Mouse (Mus musculus) liver, embryonic 11.5 days (tissue): Measurements from ENCODE around the gene Rab11fip5. TPM values are rescaled to one million over a fixed set of nuclear protein-coding genes. Genes with fewer than 3 reads are reported as not detected.

Experiments used
- ATAC-seq: fragments of 200-750 bp; cut with Nextera tagmentation; replicated peaks from 2 replicates; pipeline ENCODE4 v1.8.0; 2017; ENCODE audit warnings: moderate number of reproducible peaks, mild to moderate bottlenecking, moderate TSS enrichment, moderate library complexity; ENCODE audit not compliant: low FRiP score
- DNase-seq: peaks from one replicate; pipeline ENCODE4 v3.0.0-alpha.2; 2017; ENCODE audit warnings: low spot score
- H3K27ac ChIP-seq: fragments of 300-500 bp; sonication (generic); 2 replicates; pipeline ENCODE4 v1.5.1; 2014; ENCODE audit warnings: mild to moderate bottlenecking, low read depth, low read length, control low read depth
- H3K27me3 ChIP-seq: fragments of 300-500 bp; sonication (generic); replicated peaks from 2 replicates; pipeline ENCODE4 v1.6.1; 2014; ENCODE audit warnings: low read length, mixed read lengths; ENCODE audit not compliant: control insufficient read depth, insufficient read depth
- H3K36me3 ChIP-seq: fragments of 300-500 bp; sonication (generic); 2 replicates; pipeline ENCODE4 v1.6.1; 2014; ENCODE audit warnings: mild to moderate bottlenecking, low read length, moderate library complexity, mixed read lengths; ENCODE audit not compliant: control insufficient read depth, insufficient read depth
- H3K4me1 ChIP-seq: fragments of 300-500 bp; sonication (generic); replicated peaks from 2 replicates; pipeline ENCODE4 v1.6.1; 2014; ENCODE audit warnings: low read length, mixed read lengths; ENCODE audit not compliant: control insufficient read depth, insufficient read depth
- H3K4me2 ChIP-seq: fragments of 300-500 bp; sonication (generic); 2 replicates; pipeline ENCODE4 v1.6.1; 2014; ENCODE audit warnings: mild to moderate bottlenecking, control low read depth, moderate library complexity
- H3K4me3 ChIP-seq: fragments of 300-500 bp; sonication (generic); 2 replicates; pipeline ENCODE4 v1.5.1; 2014; ENCODE audit warnings: low read depth, low read length, control low read depth
- H3K9ac ChIP-seq: fragments of 300-500 bp; sonication (generic); 2 replicates; pipeline ENCODE4 v1.6.1; 2014; ENCODE audit warnings: low read depth, low read length, control low read depth
- H3K9me3 ChIP-seq: fragments of 300-500 bp; sonication (generic); 2 replicates; pipeline ENCODE4 v1.6.1; 2016; ENCODE audit warnings: low read length, inconsistent platforms, mixed read lengths; ENCODE audit not compliant: control insufficient read depth
- whole genome bisulfite sequencing: fragments of 180-500 bp; shearing (Covaris S2); extraction: QIAGEN DNeasy Blood & Tissue Kit; methylation state at CpG from one replicate; pipeline ENCODE4 v1.1.7; 2014; 5-methylcytosine and 5-hydroxymethylcytosine counted together
- polyA plus RNA-seq: library from polyadenylated mRNA; unstranded; fragments of >200 nt; fragmentation: Nextera tagmentation; extraction: Ambion mirVana; gene quantifications from 2 replicates; pipeline ENCODE4 v1.2.1, GENCODE M21; 2014

Rab11fip5 gene
- polyA plus RNA-seq, 1 experiment from 2014 or later = 1.0 TPM

- DNase-seq = no peak
- Histone ChIP-seq H3K9me3 (no peaks in the 10 kb centered on the region), H3K27me3 (0 out of 2 replicates have a peak, but pooled peaks cover 2% of the 10 kb centered on the region), H3K4me1 (no peaks in the 10 kb centered on the region), H3K9ac (no peak overlapping the region), H3K27ac (no peak overlapping the region), H3K4me2 (no peak overlapping the region), H3K36me3 (no peaks in the 10 kb centered on the region), H3K4me3 (no peak overlapping the region)
- WGBS = 27% methylated on average over 5 of the region's 5 CpGs
- ATAC-seq = no peak
Observed at GRCm38 (mm10) chr6:85399715-85400114, 25.3 kb upstream of the Rab11fip5 start.

DNA sequence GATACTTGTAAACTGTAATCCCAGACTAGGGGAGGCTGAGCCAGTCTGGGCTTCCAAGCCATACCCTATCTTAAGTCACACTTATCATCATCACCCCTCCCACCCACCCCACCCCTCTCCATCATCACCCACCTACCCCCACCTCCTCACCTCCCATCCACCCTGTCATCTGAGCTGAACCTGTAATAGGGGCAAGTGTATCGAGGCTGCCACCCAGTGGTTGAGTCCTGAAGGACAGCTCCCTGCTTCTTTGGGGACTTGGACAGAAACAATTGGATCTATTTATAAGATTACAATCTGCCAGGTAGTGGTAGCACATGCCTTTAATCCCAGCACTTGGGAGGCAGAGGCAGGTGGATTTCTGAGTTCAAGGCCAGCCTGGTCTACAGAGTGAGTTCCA, 22.7 kb upstream of the Rab11fip5 start:
- H3K4me3 ChIP-seq = no peak overlapping the region
- H3K4me1 ChIP-seq = no peaks in the 10 kb centered on the region
- H3K27me3 ChIP-seq = no peaks in the 10 kb centered on the region
- H3K4me2 ChIP-seq = no peak overlapping the region
- DNase-seq (no peak), ATAC-seq (no peak)
- H3K9me3 ChIP-seq = no peaks in the 10 kb centered on the region
- no peak overlapping the region for H3K9ac ChIP-seq
- 13% methylated on average over 1 of the region's 1 CpGs for WGBS
- H3K27ac ChIP-seq = no peak overlapping the region
- no peaks in the 10 kb centered on the region for H3K36me3 ChIP-seq

- Histone ChIP-seq H3K9ac (no peak overlapping the region), H3K27ac (no peak overlapping the region), H3K36me3 (no peaks in the 10 kb centered on the region), H3K27me3 (no peaks in the 10 kb centered on the region), H3K4me2 (no peak overlapping the region), H3K4me3 (no peak overlapping the region), H3K4me1 (no peaks in the 10 kb centered on the region), H3K9me3 (no peaks in the 10 kb centered on the region)
- ATAC-seq (no peak), DNase-seq (no peak)
- 75% methylated on average over 2 of the region's 2 CpGs for WGBS
Observed at GRCm38 (mm10) chr6:85395360-85395759, 20.9 kb upstream of the Rab11fip5 start.

GRCm38 (mm10) chr6:85391803-85392202, 17.4 kb upstream of the Rab11fip5 start:
- no peak for DNase-seq
- ATAC-seq = no peak
- H3K36me3 ChIP-seq = no peaks in the 10 kb centered on the region
- no peak overlapping the region for H3K4me2 ChIP-seq
- H3K4me3 ChIP-seq = no peak overlapping the region
- 24% methylated on average over 6 of the region's 7 CpGs for WGBS
- H3K4me1 ChIP-seq = peaks cover 5% of the 10 kb centered on the region
- no peak overlapping the region for H3K9ac ChIP-seq
- no peak overlapping the region for H3K27ac ChIP-seq
- no peaks in the 10 kb centered on the region; the same call in 1 of the 2 replicates for H3K27me3 ChIP-seq
- H3K9me3 ChIP-seq = no peaks in the 10 kb centered on the region

DNA sequence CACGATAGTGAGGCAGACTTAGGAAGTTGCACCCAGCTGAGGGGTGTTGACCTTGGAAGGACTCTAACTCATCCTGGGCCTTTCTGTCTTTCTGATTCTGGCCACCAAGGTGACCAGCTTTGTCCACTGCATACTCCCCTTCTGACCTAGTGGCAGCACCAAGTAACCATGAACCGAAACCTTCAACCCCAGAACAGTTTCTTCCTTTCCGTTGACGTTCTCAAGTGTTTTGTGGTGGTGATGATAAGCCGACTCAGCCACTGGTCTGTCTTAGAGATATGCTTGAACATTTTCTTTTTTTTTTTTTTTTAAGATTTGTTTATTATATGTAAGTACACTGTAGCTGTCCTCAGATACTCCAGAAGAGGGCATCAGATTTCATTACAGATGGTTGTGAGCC, 14.2 kb upstream of the Rab11fip5 start:
- H3K27me3 ChIP-seq = no peaks in the 10 kb centered on the region; the same call in 1 of the 2 replicates
- no peak overlapping the region for H3K9ac ChIP-seq
- 29% methylated on average over 5 of the region's 5 CpGs for WGBS
- no peak overlapping the region for H3K4me3 ChIP-seq
- H3K4me2 ChIP-seq = peak overlapping the region; percentile 41
- H3K9me3 ChIP-seq = no peaks in the 10 kb centered on the region
- ATAC-seq (peak; percentile 69), DNase-seq (no peak)
- no peak overlapping the region for H3K27ac ChIP-seq
- H3K4me1 ChIP-seq = peaks cover 5% of the 10 kb centered on the region
- no peaks in the 10 kb centered on the region for H3K36me3 ChIP-seq

DNA sequence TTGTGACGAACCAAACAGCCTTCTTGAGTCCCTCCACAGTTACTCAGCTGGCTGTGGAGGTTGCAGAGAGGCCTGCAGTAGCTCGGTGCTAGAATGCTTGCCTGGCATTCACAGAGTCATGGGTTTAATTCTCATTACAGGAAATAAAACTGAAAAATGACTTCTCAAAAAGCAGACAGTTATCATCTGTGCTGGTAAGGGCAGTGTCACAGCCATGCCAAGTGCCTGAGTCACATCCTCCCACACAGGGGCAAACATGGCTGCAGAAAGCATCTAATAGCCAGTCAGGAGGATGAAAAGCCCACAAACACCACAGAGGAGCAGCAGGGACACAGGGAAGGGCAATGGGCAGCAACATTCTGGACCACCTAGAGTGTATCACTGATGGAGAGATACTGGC, 8.4 kb upstream of the Rab11fip5 start:
- Histone ChIP-seq H3K4me3 (no peak overlapping the region), H3K36me3 (no peaks in the 10 kb centered on the region), H3K27me3 (no peaks in the 10 kb centered on the region), H3K9ac (no peak overlapping the region), H3K4me2 (no peak overlapping the region), H3K9me3 (no peaks in the 10 kb centered on the region), H3K27ac (no peak overlapping the region), H3K4me1 (peaks cover 28% of the 10 kb centered on the region)
- ATAC-seq = no peak
- WGBS = 81% methylated on average over 2 of the region's 2 CpGs
- no peak for DNase-seq

DNA sequence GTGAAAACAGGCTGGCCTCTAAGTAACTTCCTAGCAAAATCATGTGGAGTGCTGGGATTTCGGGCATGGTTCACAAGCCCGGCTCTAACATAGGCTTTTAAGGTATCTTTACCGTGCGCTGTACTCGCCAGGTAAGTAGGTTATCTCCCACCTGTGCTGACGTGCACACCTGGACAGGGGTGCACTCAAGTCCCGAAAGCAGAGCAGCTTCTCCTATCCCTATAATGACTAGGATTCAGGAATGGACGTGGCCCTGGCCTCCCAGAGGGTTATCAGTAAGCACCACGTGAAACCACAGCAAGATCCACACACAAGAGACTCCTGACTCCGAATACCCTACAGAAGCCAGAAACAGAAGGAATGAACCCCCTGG, 7.2 kb upstream of the Rab11fip5 start:
- H3K4me1 ChIP-seq = peaks cover 37% of the 10 kb centered on the region
- no peak overlapping the region for H3K27ac ChIP-seq
- H3K9ac ChIP-seq = no peak overlapping the region
- DNase-seq (no peak), ATAC-seq (no peak)
- H3K27me3 ChIP-seq = no peaks in the 10 kb centered on the region
- H3K36me3 ChIP-seq = no peaks in the 10 kb centered on the region
- WGBS = 57% methylated on average over 10 of the region's 10 CpGs
- peak overlapping the region; percentile 74 for H3K4me2 ChIP-seq
- H3K9me3 ChIP-seq = no peaks in the 10 kb centered on the region
- peak overlapping the region; percentile 38; the same call in 1 of the 2 replicates for H3K4me3 ChIP-seq

- H3K9ac ChIP-seq = peak overlapping the region; percentile 16; the same call in 1 of the 2 replicates
- 0 out of 2 replicates have a peak, but pooled peaks have one; percentile 21 for ATAC-seq
- no peaks in the 10 kb centered on the region for H3K9me3 ChIP-seq
- peaks cover 37% of the 10 kb centered on the region for H3K4me1 ChIP-seq
- peak overlapping the region; percentile 74 for H3K4me2 ChIP-seq
- DNase-seq = peak; percentile 52
- 11% methylated on average over 17 of the region's 17 CpGs for WGBS
- no peaks in the 10 kb centered on the region for H3K36me3 ChIP-seq
- 0 out of 2 replicates have a peak overlapping the region, but pooled peaks have one; percentile 5 for H3K27ac ChIP-seq
- H3K4me3 ChIP-seq = peak overlapping the region; percentile 38
- no peaks in the 10 kb centered on the region for H3K27me3 ChIP-seq
Observed at GRCm38 (mm10) chr6:85380901-85381647, 6.6 kb upstream of the Rab11fip5 start.
